Mouse (Mus musculus) retina, embryonic 14.5 days (tissue): Measurements from ENCODE around the gene Ghrhr.

Experiments used
- DNase-seq: peaks from one replicate; pipeline ENCODE4 v3.0.0-alpha.2; 2015; ENCODE audit warnings: low spot score

The Ghrhr gene

GRCm38 (mm10) chr6:55396176-55396575, 20.1 kb downstream of the Ghrhr start:
- DNase-seq = no peak

- DNase-seq = peak; percentile 36
Measured at GRCm38 (mm10) chr6:55396622-55397041, 20.5 kb downstream of the Ghrhr start.

GRCm38 (mm10) chr6:55398869-55399628, 23.0 kb downstream of the Ghrhr start:
- DNase-seq = no peak

- no peak for DNase-seq
Measured at GRCm38 (mm10) chr6:55399910-55400309, 23.8 kb downstream of the Ghrhr start.

- no peak for DNase-seq
Measured at GRCm38 (mm10) chr6:55402041-55402776, 26.1 kb downstream of the Ghrhr start.

GRCm38 (mm10) chr6:55403411-55404309, 27.6 kb downstream of the Ghrhr start:
- DNase-seq = no peak

GRCm38 (mm10) chr6:55404421-55404990, 28.4 kb downstream of the Ghrhr start:
- DNase-seq = no peak

GRCm38 (mm10) chr6:55407345-55407744, 31.2 kb downstream of the Ghrhr start:
- no peak for DNase-seq

- DNase-seq = no peak
Measured at GRCm38 (mm10) chr6:55410119-55410775, 34.2 kb downstream of the Ghrhr start.

GRCm38 (mm10) chr6:55410977-55411376, 34.9 kb downstream of the Ghrhr start:
- DNase-seq = no peak

- no peak for DNase-seq
Measured at GRCm38 (mm10) chr6:55416202-55416601, 40.1 kb downstream of the Ghrhr start.

GRCm38 (mm10) chr6:55418746-55419410, 42.8 kb downstream of the Ghrhr start:
- no peak for DNase-seq

- DNase-seq = no peak
Measured at GRCm38 (mm10) chr6:55420411-55420810, 44.3 kb downstream of the Ghrhr start.

GRCm38 (mm10) chr6:55420869-55421361, 44.8 kb downstream of the Ghrhr start:
- DNase-seq = no peak

GRCm38 (mm10) chr6:55432121-55432520, 56.0 kb downstream of the Ghrhr start:
- no peak for DNase-seq

GRCm38 (mm10) chr6:55434360-55434759, 58.3 kb downstream of the Ghrhr start:
- peak; percentile 43 for DNase-seq

GRCm38 (mm10) chr6:55435266-55436159, 59.4 kb downstream of the Ghrhr start:
- DNase-seq = peak; percentile 45

GRCm38 (mm10) chr6:55437919-55438318, 61.8 kb downstream of the Ghrhr start:
- no peak for DNase-seq
